Mouse (Mus musculus): ENCODE data around the gene Kctd10. TPM values are rescaled to one million over a fixed set of nuclear protein-coding genes. Genes with fewer than 3 reads are reported as not detected.

Kctd10 gene
- polyA plus RNA-seq (2017; shearing (Covaris generic)), result 165 TPM

DNA sequence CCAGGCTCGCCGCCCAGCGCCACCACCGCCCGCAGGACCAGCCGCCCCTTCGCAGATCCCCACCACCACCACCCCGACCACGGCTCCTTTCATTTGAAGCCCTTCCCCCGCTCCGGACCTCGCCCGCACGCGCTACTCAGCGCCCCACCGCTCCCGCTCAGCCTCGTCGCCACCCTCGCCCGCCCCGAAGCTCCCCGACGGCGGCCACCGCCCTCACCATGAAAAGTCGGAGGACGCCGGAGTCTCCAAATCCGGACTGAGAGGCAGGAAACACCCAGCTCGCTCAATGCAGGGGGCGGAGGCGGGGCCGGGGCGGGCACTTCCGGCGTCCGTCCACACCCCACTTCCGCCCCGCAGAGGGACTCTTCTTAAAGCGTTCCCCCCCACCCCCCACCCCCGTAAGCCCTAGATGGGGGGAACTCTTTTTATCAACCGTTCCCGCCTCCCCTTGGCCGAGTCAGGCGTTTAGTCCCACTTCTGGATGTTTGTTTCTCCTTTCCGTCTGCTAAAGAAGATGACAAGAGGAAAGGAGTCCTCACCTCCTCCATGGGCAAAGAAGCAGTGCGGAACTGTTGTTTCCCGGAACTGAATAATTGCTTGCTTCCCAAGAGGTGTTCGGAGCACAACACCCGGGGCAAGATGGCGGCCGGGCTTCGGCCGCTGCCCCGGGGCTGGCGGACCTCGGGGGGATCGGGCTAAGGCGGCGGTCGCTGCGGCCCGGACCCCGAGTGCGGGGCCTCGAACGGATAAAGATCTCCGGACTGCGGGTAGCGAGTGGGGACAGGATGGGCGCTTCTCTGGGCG, at the start of gene Kctd10, which contains the start of gene Ube3b:
Kctd10 (minus strand) TSS at position 300 of the 804 bp plus-strand sequence.
Ube3b (plus strand) TSS at position 399 of the 804 bp plus-strand sequence.

Other genes starting within 250 kb of the Kctd10 start
- 0.99 TPM for gene Acacb, start 234.0 kb downstream of the Kctd10 start, polyA plus RNA-seq (2017; shearing (Covaris generic))
- not detected for gene Foxn4, start 106.7 kb downstream of the Kctd10 start, polyA plus RNA-seq (2017; shearing (Covaris generic))
- gene Myo1h, start 91.3 kb downstream of the Kctd10 start, polyA plus RNA-seq (2017; shearing (Covaris generic)), result 7.1 TPM
- 45.1 TPM for gene Ube3b, start 99 bp upstream of the Kctd10 start, polyA plus RNA-seq (2017; shearing (Covaris generic))
- gene Mmab, start 63.6 kb upstream of the Kctd10 start, polyA plus RNA-seq (2017; shearing (Covaris generic)), result 12.5 TPM
- 15.1 TPM for gene Mvk, start 63.8 kb upstream of the Kctd10 start, polyA plus RNA-seq (2017; shearing (Covaris generic))
- gene Fam222a, start 187.5 kb upstream of the Kctd10 start, polyA plus RNA-seq (2017; shearing (Covaris generic)), result not detected